Mouse (Mus musculus): ENCODE results near the gene Cxcl1. TPM values are rescaled to one million over a fixed set of nuclear protein-coding genes. Genes with fewer than 3 reads are reported as not detected.

The Cxcl1 gene
- polyA plus RNA-seq, 1 experiment, result not detected

DNA sequence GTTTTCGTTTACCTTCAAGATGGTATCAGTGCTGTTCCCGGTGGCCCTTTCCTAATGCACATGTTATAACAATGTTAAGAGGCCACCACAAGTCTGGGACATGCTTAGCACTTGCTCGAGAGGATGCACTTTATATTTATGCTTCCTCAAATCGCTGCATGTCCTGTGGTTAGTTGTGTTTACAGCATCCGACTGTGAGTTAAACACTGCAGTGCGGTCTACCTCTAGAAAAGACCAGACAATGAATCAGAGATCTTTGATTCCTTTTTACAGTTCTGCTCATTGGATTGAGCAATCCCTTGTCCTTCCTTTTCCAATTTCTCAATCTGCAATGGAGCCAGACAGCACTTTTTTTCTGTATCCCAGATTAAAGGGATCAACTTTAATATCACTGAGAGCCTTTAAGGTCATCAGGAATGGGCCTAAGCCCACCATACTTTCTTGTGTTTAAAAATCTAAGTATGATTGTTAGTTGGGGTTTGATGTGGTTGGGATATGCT is 29.1 kb upstream of the Cxcl1 start:
- no peaks in the 10 kb centered on the region for H3K36me3 ChIP-seq (ENCODE audit: control insufficient read depth)
- H3K4me1 ChIP-seq (ENCODE audit: control insufficient read depth), result no peaks in the 10 kb centered on the region
- no peak overlapping the region for H3K4me3 ChIP-seq (replicated peaks)
- no peaks in the 10 kb centered on the region for H3K9me3 ChIP-seq (ENCODE audit: control insufficient read depth, low read length)
- H3K27me3 ChIP-seq (ENCODE audit: control insufficient read depth), result no peaks in the 10 kb centered on the region
- TF ChIP-seq GATA1 (IDR thresholded peaks at IDR 0.05; ENCODE audit: low read length), result no peak
- no peak for TF ChIP-seq TAL1 (IDR thresholded peaks at IDR 0.05; ENCODE audit: low read length)

- TF ChIP-seq GATA1 (IDR thresholded peaks at IDR 0.05; ENCODE audit: low read length), result no peak
- no peak for TF ChIP-seq TAL1 (IDR thresholded peaks at IDR 0.05; ENCODE audit: low read length)
- Histone ChIP-seq H3K36me3 (ENCODE audit: control insufficient read depth) (no peaks in the 10 kb centered on the region), H3K27me3 (ENCODE audit: control insufficient read depth) (no peaks in the 10 kb centered on the region), H3K4me3 (replicated peaks) (no peak overlapping the region), H3K4me1 (ENCODE audit: control insufficient read depth) (no peaks in the 10 kb centered on the region), H3K9me3 (ENCODE audit: control insufficient read depth, low read length) (no peaks in the 10 kb centered on the region)
Measured at GRCm38 (mm10) chr5:90866770-90867169, 24.3 kb upstream of the Cxcl1 start.

GRCm38 (mm10) chr5:90872377-90872776 is 18.7 kb upstream of the Cxcl1 start:
- Histone ChIP-seq H3K9me3 (ENCODE audit: control insufficient read depth, low read length) (no peaks in the 10 kb centered on the region), H3K4me1 (ENCODE audit: control insufficient read depth) (no peaks in the 10 kb centered on the region), H3K27me3 (ENCODE audit: control insufficient read depth) (no peaks in the 10 kb centered on the region), H3K36me3 (ENCODE audit: control insufficient read depth) (no peaks in the 10 kb centered on the region), H3K4me3 (replicated peaks) (no peak overlapping the region)
- TF ChIP-seq TAL1 (IDR thresholded peaks at IDR 0.05; ENCODE audit: low read length) (no peak), GATA1 (IDR thresholded peaks at IDR 0.05; ENCODE audit: low read length) (no peak)

GRCm38 (mm10) chr5:90876045-90876444 is 15.0 kb upstream of the Cxcl1 start:
- Histone ChIP-seq H3K9me3 (ENCODE audit: control insufficient read depth, low read length) (no peaks in the 10 kb centered on the region), H3K36me3 (ENCODE audit: control insufficient read depth) (no peaks in the 10 kb centered on the region), H3K4me1 (ENCODE audit: control insufficient read depth) (no peaks in the 10 kb centered on the region), H3K4me3 (replicated peaks) (no peak overlapping the region), H3K27me3 (ENCODE audit: control insufficient read depth) (no peaks in the 10 kb centered on the region)
- TF ChIP-seq GATA1 (IDR thresholded peaks at IDR 0.05; ENCODE audit: low read length) (no peak), TAL1 (IDR thresholded peaks at IDR 0.05; ENCODE audit: low read length) (no peak)

DNA sequence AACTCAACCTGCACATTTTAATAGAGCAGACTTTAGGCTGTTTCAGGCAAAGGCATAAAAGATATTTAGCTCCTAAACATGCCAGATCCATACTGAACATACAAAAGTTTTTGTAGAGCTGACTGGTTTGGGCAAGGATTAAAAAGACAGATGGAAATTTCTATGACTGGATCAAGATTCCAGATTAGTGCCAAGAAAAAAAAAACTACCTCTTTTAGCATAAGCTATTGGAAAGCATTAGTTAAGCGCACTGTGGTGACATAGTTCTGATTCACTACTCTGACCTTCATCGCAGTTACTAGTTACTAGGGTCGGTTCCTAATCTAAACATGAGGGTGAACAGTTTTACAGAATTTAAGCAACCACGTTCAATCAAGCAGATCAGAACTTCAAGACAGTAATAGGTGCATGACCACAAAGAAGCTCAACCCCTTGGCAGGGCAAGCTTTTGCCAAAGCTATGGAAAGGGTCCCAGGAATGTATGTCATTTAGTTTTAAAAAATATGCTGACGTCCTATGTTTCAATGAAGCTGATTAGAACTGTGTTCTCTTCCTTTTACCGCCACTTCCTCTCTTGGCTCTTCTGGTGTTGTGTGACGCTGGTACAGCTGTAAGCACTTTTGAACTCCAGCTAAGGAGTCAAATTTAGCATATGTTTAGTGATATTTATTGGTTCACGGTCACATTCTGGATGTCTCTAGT is 14.4 kb upstream of the Cxcl1 start:
- TF ChIP-seq TAL1 (IDR thresholded peaks at IDR 0.05; ENCODE audit: low read length), result no peak
- TF ChIP-seq GATA1 (IDR thresholded peaks at IDR 0.05; ENCODE audit: low read length), result no peak
- H3K4me3 ChIP-seq (replicated peaks), result no peak overlapping the region
- no peaks in the 10 kb centered on the region for H3K36me3 ChIP-seq (ENCODE audit: control insufficient read depth)
- H3K4me1 ChIP-seq (ENCODE audit: control insufficient read depth), result no peaks in the 10 kb centered on the region
- H3K27me3 ChIP-seq (ENCODE audit: control insufficient read depth), result no peaks in the 10 kb centered on the region
- no peaks in the 10 kb centered on the region for H3K9me3 ChIP-seq (ENCODE audit: control insufficient read depth, low read length)

- TF ChIP-seq TAL1 (IDR thresholded peaks at IDR 0.05; ENCODE audit: low read length) (no peak), GATA1 (IDR thresholded peaks at IDR 0.05; ENCODE audit: low read length) (no peak)
- Histone ChIP-seq H3K27me3 (ENCODE audit: control insufficient read depth) (no peaks in the 10 kb centered on the region), H3K9me3 (ENCODE audit: control insufficient read depth, low read length) (no peaks in the 10 kb centered on the region), H3K4me3 (replicated peaks) (no peak overlapping the region), H3K36me3 (ENCODE audit: control insufficient read depth) (no peaks in the 10 kb centered on the region), H3K4me1 (ENCODE audit: control insufficient read depth) (no peaks in the 10 kb centered on the region)
Measured at GRCm38 (mm10) chr5:90877173-90877512, 13.9 kb upstream of the Cxcl1 start.

DNA sequence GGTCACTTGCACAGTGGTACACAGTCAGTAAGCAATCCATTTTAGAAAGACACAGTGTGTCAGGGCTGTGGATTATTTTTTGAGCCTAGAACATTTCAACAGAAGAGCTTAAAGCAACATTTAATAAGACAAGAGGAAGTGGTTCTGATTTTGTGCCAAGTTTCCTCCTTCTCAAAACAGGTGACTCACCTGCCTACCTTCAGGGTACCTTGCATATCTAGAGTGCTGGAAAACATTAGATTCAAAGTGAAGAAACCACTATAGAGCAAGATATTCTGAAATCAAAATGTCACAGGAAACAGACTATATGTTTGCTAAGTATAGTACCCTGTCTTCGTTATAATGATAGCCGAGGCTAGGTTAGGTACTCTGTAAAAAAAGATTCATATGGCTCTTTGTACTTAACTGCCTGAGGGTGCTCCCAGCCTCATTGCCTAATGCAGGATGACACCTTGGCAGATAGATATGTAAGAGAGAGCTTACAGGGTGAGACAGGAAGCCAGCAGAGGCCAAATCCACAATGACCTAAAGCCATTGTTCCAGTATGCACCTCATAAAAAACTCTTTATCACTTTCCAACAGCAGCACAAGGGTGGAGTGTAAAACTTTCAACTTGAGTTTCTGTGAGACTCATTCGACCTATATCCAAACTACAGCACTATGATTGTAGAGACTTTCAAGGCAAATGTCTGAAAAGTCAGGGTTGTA is 11.6 kb upstream of the Cxcl1 start:
- no peaks in the 10 kb centered on the region for H3K27me3 ChIP-seq (ENCODE audit: control insufficient read depth)
- H3K9me3 ChIP-seq (ENCODE audit: control insufficient read depth, low read length), result no peaks in the 10 kb centered on the region
- H3K4me3 ChIP-seq (replicated peaks), result no peak overlapping the region
- H3K4me1 ChIP-seq (ENCODE audit: control insufficient read depth), result no peaks in the 10 kb centered on the region
- H3K36me3 ChIP-seq (ENCODE audit: control insufficient read depth), result no peaks in the 10 kb centered on the region
- TF ChIP-seq TAL1 (IDR thresholded peaks at IDR 0.05; ENCODE audit: low read length) (no peak), GATA1 (IDR thresholded peaks at IDR 0.05; ENCODE audit: low read length) (no peak)

GRCm38 (mm10) chr5:90880335-90880850 is 10.6 kb upstream of the Cxcl1 start:
- H3K27me3 ChIP-seq (ENCODE audit: control insufficient read depth), result no peaks in the 10 kb centered on the region
- no peaks in the 10 kb centered on the region for H3K36me3 ChIP-seq (ENCODE audit: control insufficient read depth)
- H3K9me3 ChIP-seq (ENCODE audit: control insufficient read depth, low read length), result no peaks in the 10 kb centered on the region
- H3K4me3 ChIP-seq (replicated peaks), result no peak overlapping the region
- no peaks in the 10 kb centered on the region for H3K4me1 ChIP-seq (ENCODE audit: control insufficient read depth)
- no peak for TF ChIP-seq GATA1 (IDR thresholded peaks at IDR 0.05; ENCODE audit: low read length)
- no peak for TF ChIP-seq TAL1 (IDR thresholded peaks at IDR 0.05; ENCODE audit: low read length)

GRCm38 (mm10) chr5:90881021-90881420 is 10.0 kb upstream of the Cxcl1 start:
- H3K4me3 ChIP-seq (replicated peaks), result no peak overlapping the region
- no peaks in the 10 kb centered on the region for H3K4me1 ChIP-seq (ENCODE audit: control insufficient read depth)
- H3K27me3 ChIP-seq (ENCODE audit: control insufficient read depth), result no peaks in the 10 kb centered on the region
- no peaks in the 10 kb centered on the region for H3K36me3 ChIP-seq (ENCODE audit: control insufficient read depth)
- TF ChIP-seq TAL1 (IDR thresholded peaks at IDR 0.05; ENCODE audit: low read length) (no peak), GATA1 (IDR thresholded peaks at IDR 0.05; ENCODE audit: low read length) (no peak)
- H3K9me3 ChIP-seq (ENCODE audit: control insufficient read depth, low read length), result no peaks in the 10 kb centered on the region

Measured in erythroblast, embryonic 14.5 days (primary cell).